Mouse (Mus musculus): ENCODE measurements around the gene Chd4. TPM values are rescaled to one million over a fixed set of nuclear protein-coding genes. Genes with fewer than 3 reads are reported as not detected.
A peak's percentile ranks its signal among the peaks of the same experiment; 100 is the strongest.
"Not testable (repeated sequence)": the region's sequence is repeated elsewhere in the genome, so short reads cannot be mapped to it uniquely, and the experiment has no call there.

Gene Chd4
- 66.6 and 68.4 TPM in 2 replicates for polyA plus RNA-seq (2015; fragmentation: Nextera tagmentation; extraction: Ambion mirVana)

- Histone ChIP-seq H3K9me3 (ENCODE audit: control insufficient read depth, low read length) (no peaks in the 10 kb centered on the region), H3K4me2 (ENCODE audit: low read length) (peak within 1 kb of the TSS; percentile 91), H3K27ac (ENCODE audit: low read depth, low read length) (peak within 1 kb of the TSS; percentile 95), H3K9ac (ENCODE audit: low read depth, low read length) (peak within 1 kb of the TSS; percentile 95), H3K27me3 (replicated peaks; ENCODE audit: control insufficient read depth, insufficient read depth, low read length) (no peaks in the 10 kb centered on the region), H3K4me3 (ENCODE audit: low read length) (peak within 1 kb of the TSS; percentile 86), H3K4me1 (ENCODE audit: control insufficient read depth, insufficient read depth, low read depth, low read length) (peaks cover 37% of the 10 kb centered on the region), H3K36me3 (ENCODE audit: control insufficient read depth, insufficient read depth, low read length) (peaks cover 6% of the 10 kb centered on the region; the same call in 1 of the 2 replicates)
- 1% methylated on average over 44 of the region's 45 CpGs for WGBS
- ATAC-seq: peak; percentile 79
Observed at GRCm38 (mm10) chr6:125095391-125096278, at the start of gene Chd4. Gene Chd4 (plus strand): TSS chr6:125095981.

DNA sequence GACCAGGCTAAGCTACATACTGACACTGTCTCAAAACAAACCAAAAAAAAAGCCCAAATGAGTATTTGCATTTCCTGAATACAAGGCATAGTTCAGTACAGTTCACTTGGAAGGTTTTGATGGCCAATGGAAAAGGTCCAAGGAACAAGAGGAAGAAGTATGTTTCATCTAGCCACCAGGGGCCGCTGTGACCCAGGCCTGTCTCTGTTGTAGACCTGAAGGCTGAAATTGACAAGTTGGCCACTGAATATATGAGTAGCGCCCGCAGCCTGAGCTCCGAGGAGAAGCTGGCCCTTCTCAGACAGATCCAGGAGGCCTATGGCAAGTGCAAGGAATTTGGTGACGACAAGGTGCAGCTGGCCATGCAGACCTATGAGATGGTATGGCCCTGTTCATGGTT lies 49.1 kb upstream of the Chd4 start:
- ATAC-seq: peak; percentile 53
- Histone ChIP-seq H3K27me3 (replicated peaks; ENCODE audit: control insufficient read depth, insufficient read depth, low read length) (no peaks in the 10 kb centered on the region), H3K27ac (ENCODE audit: low read depth, low read length) (no peak overlapping the region), H3K4me3 (ENCODE audit: low read length) (no peak overlapping the region), H3K9me3 (ENCODE audit: control insufficient read depth, low read length) (no peaks in the 10 kb centered on the region), H3K36me3 (ENCODE audit: control insufficient read depth, insufficient read depth, low read length) (peaks cover 23% of the 10 kb centered on the region), H3K4me2 (ENCODE audit: low read length) (no peak overlapping the region), H3K4me1 (ENCODE audit: control insufficient read depth, insufficient read depth, low read depth, low read length) (no peaks in the 10 kb centered on the region), H3K9ac (ENCODE audit: low read depth, low read length) (0 out of 2 replicates have a peak overlapping the region, but pooled peaks have one; percentile 2)
- 18% methylated on average over 5 of the region's 5 CpGs for WGBS

- no peak for ATAC-seq
- H3K4me3 ChIP-seq (ENCODE audit: low read length): no peak within 1 kb of the TSS
- 36% methylated on average over 20 of the region's 20 CpGs for WGBS
- H3K9ac ChIP-seq (ENCODE audit: low read depth, low read length): peak within 1 kb of the TSS; percentile 23; the same call in 1 of the 2 replicates
- H3K36me3 ChIP-seq (ENCODE audit: control insufficient read depth, insufficient read depth, low read length): peaks cover 31% of the 10 kb centered on the region
- no peaks in the 10 kb centered on the region for H3K27me3 ChIP-seq (replicated peaks; ENCODE audit: control insufficient read depth, insufficient read depth, low read length)
- no peaks in the 10 kb centered on the region for H3K9me3 ChIP-seq (ENCODE audit: control insufficient read depth, low read length)
- H3K27ac ChIP-seq (ENCODE audit: low read depth, low read length): no peak within 1 kb of the TSS
- H3K4me2 ChIP-seq (ENCODE audit: low read length): no peak within 1 kb of the TSS
- no peaks in the 10 kb centered on the region for H3K4me1 ChIP-seq (ENCODE audit: control insufficient read depth, insufficient read depth, low read depth, low read length)
Observed at GRCm38 (mm10) chr6:125049678-125050077, 46.1 kb upstream of the Chd4 start, which contains the start of gene Acrbp. Gene Acrbp (plus strand): TSS chr6:125049689.

DNA sequence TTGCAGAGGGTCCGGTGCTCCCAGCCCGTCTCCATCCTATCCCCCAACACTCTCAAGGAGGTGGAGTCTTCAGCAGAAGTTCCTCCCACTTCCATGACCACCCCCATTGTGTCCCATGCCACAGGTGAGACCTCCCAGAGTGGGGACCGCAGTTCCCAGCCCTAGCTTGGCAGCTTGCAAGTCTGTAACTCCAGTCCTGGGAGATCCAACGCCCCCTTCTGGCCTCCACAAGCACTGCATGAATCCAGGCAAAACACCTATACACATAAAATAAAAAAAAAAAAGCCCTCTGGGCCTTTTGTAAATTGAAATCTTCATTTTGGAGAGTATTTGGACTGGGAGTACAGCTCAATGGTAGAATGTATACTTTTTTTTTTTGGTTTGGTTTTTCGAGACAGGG lies 44.5 kb upstream of the Chd4 start:
- Histone ChIP-seq H3K36me3 (ENCODE audit: control insufficient read depth, insufficient read depth, low read length) (peaks cover 26% of the 10 kb centered on the region), H3K4me3 (ENCODE audit: low read length) (no peak overlapping the region)

DNA sequence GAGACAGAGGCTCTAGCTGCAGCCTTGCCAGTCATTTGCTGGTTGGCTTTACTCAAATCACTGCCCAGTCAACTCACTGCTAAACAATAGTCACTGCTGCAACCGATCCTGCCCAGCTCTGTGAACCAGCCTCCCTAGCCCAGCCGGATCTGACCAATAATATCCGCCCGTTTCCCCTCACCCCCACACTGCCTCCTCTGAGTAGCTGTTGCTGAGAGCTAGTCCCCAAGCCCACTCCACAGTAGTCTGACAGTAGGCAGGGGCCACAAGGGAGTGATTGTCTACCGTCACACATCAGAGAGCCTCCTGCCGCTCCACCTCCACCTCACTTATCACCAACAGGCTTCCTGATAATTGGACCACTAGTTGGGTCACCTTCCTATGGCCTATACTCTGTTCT lies 34.3 kb upstream of the Chd4 start:
- H3K27ac ChIP-seq (ENCODE audit: low read depth, low read length): no peak overlapping the region
- H3K4me3 ChIP-seq (ENCODE audit: low read length): no peak overlapping the region
- 32% methylated on average over 6 of the region's 6 CpGs for WGBS
- H3K4me2 ChIP-seq (ENCODE audit: low read length): no peak overlapping the region
- H3K36me3 ChIP-seq (ENCODE audit: control insufficient read depth, insufficient read depth, low read length): no peaks in the 10 kb centered on the region
- ATAC-seq: 0 out of 2 replicates have a peak, but pooled peaks have one; percentile 43
- no peaks in the 10 kb centered on the region for H3K4me1 ChIP-seq (ENCODE audit: control insufficient read depth, insufficient read depth, low read depth, low read length)
- H3K9me3 ChIP-seq (ENCODE audit: control insufficient read depth, low read length): no peaks in the 10 kb centered on the region
- no peaks in the 10 kb centered on the region for H3K27me3 ChIP-seq (replicated peaks; ENCODE audit: control insufficient read depth, insufficient read depth, low read length)
- no peak overlapping the region for H3K9ac ChIP-seq (ENCODE audit: low read depth, low read length)

More for the DNA sequence above, 44.5 kb upstream of the Chd4 start:
- no peak for ATAC-seq
- H3K27me3 ChIP-seq (replicated peaks; ENCODE audit: control insufficient read depth, insufficient read depth, low read length): no peaks in the 10 kb centered on the region
- no peaks in the 10 kb centered on the region for H3K4me1 ChIP-seq (ENCODE audit: control insufficient read depth, insufficient read depth, low read depth, low read length)
- H3K9me3 ChIP-seq (ENCODE audit: control insufficient read depth, low read length): no peaks in the 10 kb centered on the region
- 69% methylated on average over 5 of the region's 5 CpGs for WGBS
- H3K9ac ChIP-seq (ENCODE audit: low read depth, low read length): no peak overlapping the region
- no peak overlapping the region for H3K4me2 ChIP-seq (ENCODE audit: low read length)
- H3K27ac ChIP-seq (ENCODE audit: low read depth, low read length): no peak overlapping the region

DNA sequence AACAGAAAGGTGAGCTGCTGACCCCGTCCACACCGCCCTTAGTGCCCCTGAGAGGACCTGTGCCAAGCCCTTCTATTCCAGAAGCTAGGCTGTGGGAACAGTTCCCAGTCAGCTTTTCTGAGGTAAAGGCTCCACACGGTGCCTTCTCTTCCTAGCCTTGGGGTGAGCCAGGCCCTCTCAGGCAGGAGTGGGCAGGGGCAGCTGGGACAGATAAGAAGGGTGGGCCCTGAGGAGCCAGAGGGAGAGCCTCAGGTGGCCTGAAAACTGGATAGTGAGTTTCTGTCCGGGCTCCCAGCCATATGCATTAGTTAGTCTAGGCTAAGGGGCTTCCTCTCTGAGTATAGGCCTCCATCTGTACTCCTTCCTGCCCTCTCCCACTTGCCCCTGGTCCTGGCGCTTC lies 33.3 kb upstream of the Chd4 start:
- Histone ChIP-seq H3K4me2 (ENCODE audit: low read length) (no peak overlapping the region), H3K36me3 (ENCODE audit: control insufficient read depth, insufficient read depth, low read length) (no peaks in the 10 kb centered on the region), H3K9me3 (ENCODE audit: control insufficient read depth, low read length) (no peaks in the 10 kb centered on the region), H3K27me3 (replicated peaks; ENCODE audit: control insufficient read depth, insufficient read depth, low read length) (no peaks in the 10 kb centered on the region), H3K9ac (ENCODE audit: low read depth, low read length) (no peak overlapping the region), H3K27ac (ENCODE audit: low read depth, low read length) (no peak overlapping the region), H3K4me1 (ENCODE audit: control insufficient read depth, insufficient read depth, low read depth, low read length) (no peaks in the 10 kb centered on the region), H3K4me3 (ENCODE audit: low read length) (no peak overlapping the region)
- 77% methylated on average over 5 of the region's 5 CpGs for WGBS
- ATAC-seq: no peak

DNA sequence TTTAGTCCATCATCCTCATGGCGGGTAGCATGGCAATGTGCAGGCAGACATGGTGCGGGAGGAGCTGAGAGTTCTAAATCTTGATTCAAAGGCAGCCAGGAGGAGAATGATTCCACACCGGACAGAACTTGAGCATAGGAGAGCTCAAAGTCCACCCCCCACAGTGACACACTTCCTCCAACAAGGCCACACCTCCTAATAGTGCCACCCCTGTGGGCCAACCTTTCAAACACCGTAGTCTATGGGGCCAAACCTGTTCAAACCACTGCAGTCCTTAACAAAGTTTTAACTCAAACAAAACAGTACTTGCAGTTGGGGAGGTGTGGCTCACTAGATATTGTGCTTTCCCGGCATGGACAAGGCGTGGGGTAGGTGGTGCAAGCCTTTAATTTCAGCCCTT lies 31.9 kb upstream of the Chd4 start:
- no peak overlapping the region for H3K27ac ChIP-seq (ENCODE audit: low read depth, low read length)
- H3K36me3 ChIP-seq (ENCODE audit: control insufficient read depth, insufficient read depth, low read length): no peaks in the 10 kb centered on the region
- H3K4me2 ChIP-seq (ENCODE audit: low read length): no peak overlapping the region
- WGBS: 86% methylated on average over 6 of the region's 6 CpGs
- no peaks in the 10 kb centered on the region for H3K27me3 ChIP-seq (replicated peaks; ENCODE audit: control insufficient read depth, insufficient read depth, low read length)
- H3K4me1 ChIP-seq (ENCODE audit: control insufficient read depth, insufficient read depth, low read depth, low read length): no peaks in the 10 kb centered on the region
- no peak for ATAC-seq
- no peak overlapping the region for H3K9ac ChIP-seq (ENCODE audit: low read depth, low read length)
- H3K4me3 ChIP-seq (ENCODE audit: low read length): no peak overlapping the region
- no peaks in the 10 kb centered on the region for H3K9me3 ChIP-seq (ENCODE audit: control insufficient read depth, low read length)

DNA sequence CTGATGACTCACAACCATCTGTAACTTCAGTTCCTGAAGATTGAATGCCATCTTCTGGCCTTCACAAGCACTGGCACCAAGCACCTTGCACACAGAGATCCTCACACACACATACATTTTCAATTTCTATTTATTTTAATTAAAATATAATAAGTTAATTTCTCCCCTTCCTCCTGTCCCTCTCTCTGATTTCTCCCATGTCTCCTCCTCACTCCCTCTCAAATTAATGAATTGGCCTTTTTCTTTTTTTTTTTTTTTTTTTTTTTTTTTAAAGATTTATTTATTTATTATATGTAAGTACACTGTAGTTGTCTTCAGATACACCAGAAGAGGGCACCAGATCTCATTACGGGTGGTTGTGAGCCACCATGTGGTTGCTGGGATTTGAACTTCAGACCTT lies 30.6 kb upstream of the Chd4 start:
- WGBS: no CpG with 5 or more reads among the region's 1 CpGs
- not testable (repeated sequence) for H3K27me3 ChIP-seq (replicated peaks; ENCODE audit: control insufficient read depth, insufficient read depth, low read length); H3K36me3 ChIP-seq (ENCODE audit: control insufficient read depth, insufficient read depth, low read length); ATAC-seq; H3K4me3 ChIP-seq (ENCODE audit: low read length); H3K9me3 ChIP-seq (ENCODE audit: control insufficient read depth, low read length); H3K27ac ChIP-seq (ENCODE audit: low read depth, low read length); H3K9ac ChIP-seq (ENCODE audit: low read depth, low read length); H3K4me2 ChIP-seq (ENCODE audit: low read length); H3K4me1 ChIP-seq (ENCODE audit: control insufficient read depth, insufficient read depth, low read depth, low read length)

- H3K9me3 ChIP-seq (ENCODE audit: control insufficient read depth, low read length): no peaks in the 10 kb centered on the region
- H3K27ac ChIP-seq (ENCODE audit: low read depth, low read length): no peak within 1 kb of the TSS
- H3K4me1 ChIP-seq (ENCODE audit: control insufficient read depth, insufficient read depth, low read depth, low read length): no peaks in the 10 kb centered on the region
- no peak within 1 kb of the TSS for H3K4me3 ChIP-seq (ENCODE audit: low read length)
- no peak within 1 kb of the TSS for H3K9ac ChIP-seq (ENCODE audit: low read depth, low read length)
- H3K36me3 ChIP-seq (ENCODE audit: control insufficient read depth, insufficient read depth, low read length): no peaks in the 10 kb centered on the region
- H3K27me3 ChIP-seq (replicated peaks; ENCODE audit: control insufficient read depth, insufficient read depth, low read length): no peaks in the 10 kb centered on the region
- no peak for ATAC-seq
- WGBS: 69% methylated on average over 8 of the region's 8 CpGs
- no peak within 1 kb of the TSS for H3K4me2 ChIP-seq (ENCODE audit: low read length)
Observed at GRCm38 (mm10) chr6:125067571-125067995, 28.2 kb upstream of the Chd4 start, which contains the start of gene Lpar5. Gene Lpar5 (plus strand): TSS chr6:125067920.
